Mouse (Mus musculus) bone marrow, adult 2 months (tissue): ENCODE results near the gene Cox8a. TPM values are rescaled to one million over a fixed set of nuclear protein-coding genes. Genes with fewer than 3 reads are reported as not detected.
A peak's percentile ranks its signal among the peaks of the same experiment; 100 is the strongest.

Source experiments
- H3K27ac ChIP-seq: fragments of 200-500 bp; 2 replicates; pipeline ENCODE4 v1.5.1; 2012; ENCODE audit warnings: low read depth, mild to moderate bottlenecking, control low read depth, inconsistent platforms, low read length; ENCODE audit not compliant: control insufficient read depth, poor library complexity, insufficient read depth
- H3K4me1 ChIP-seq: fragments of 200-500 bp; 2 replicates; pipeline ENCODE4 v1.6.1; 2011; ENCODE audit warnings: low read length; ENCODE audit not compliant: control insufficient read depth, insufficient read depth
- H3K4me3 ChIP-seq: fragments of 200-500 bp; replicated peaks from 2 replicates; pipeline ENCODE3; 2011; ENCODE audit warnings: mild to moderate bottlenecking, low read depth, low read length, control low read depth; ENCODE audit not compliant: control insufficient read depth
- CTCF ChIP-seq: fragments of 200-500 bp; IDR thresholded peaks from 2 replicates; pipeline ENCODE4 v1.5.1; 2011; ENCODE audit warnings: low read length, control low read depth; ENCODE audit not compliant: control insufficient read depth, insufficient read depth
- POLR2A ChIP-seq: fragments of 200-500 bp; IDR thresholded peaks from 2 replicates; pipeline ENCODE4 v1.6.1; 2011; ENCODE audit warnings: low read depth, mild to moderate bottlenecking, control low read depth, low read length, borderline replicate concordance; ENCODE audit not compliant: control insufficient read depth
- WGBS: fragments of 180-500 bp; shearing (Covaris S2); methylation state at CpG from one replicate; pipeline ENCODE4 v1.1.7; 2018; 5-methylcytosine and 5-hydroxymethylcytosine counted together
- polyA plus RNA-seq: library from polyadenylated mRNA; stranded (reverse); fragments of >200 nt; gene quantifications from 2 replicates; pipeline ENCODE4 v1.2.4, GENCODE M21; 2011; ENCODE audit warnings: low replicate concordance; ENCODE audit not compliant: missing spikeins, insufficient read depth, insufficient read length

Gene Cox8a
- polyA plus RNA-seq, 1 experiment, result 431 TPM

GRCm38 (mm10) chr19:7226511-7226914, 9.1 kb upstream of the Cox8a start:
- Histone ChIP-seq H3K27ac (peak overlapping the region; percentile 85), H3K4me3 (peak overlapping the region; percentile 8), H3K4me1 (peaks cover 6% of the 10 kb centered on the region)
- 25% methylated on average over 6 of the region's 6 CpGs for WGBS
- TF ChIP-seq POLR2A (no peak), CTCF (no peak)

GRCm38 (mm10) chr19:7225096-7225690, 7.8 kb upstream of the Cox8a start:
- 74% methylated on average over 9 of the region's 9 CpGs for WGBS
- TF ChIP-seq CTCF, result no peak
- TF ChIP-seq POLR2A, result no peak
- H3K4me3 ChIP-seq, result no peak overlapping the region

DNA sequence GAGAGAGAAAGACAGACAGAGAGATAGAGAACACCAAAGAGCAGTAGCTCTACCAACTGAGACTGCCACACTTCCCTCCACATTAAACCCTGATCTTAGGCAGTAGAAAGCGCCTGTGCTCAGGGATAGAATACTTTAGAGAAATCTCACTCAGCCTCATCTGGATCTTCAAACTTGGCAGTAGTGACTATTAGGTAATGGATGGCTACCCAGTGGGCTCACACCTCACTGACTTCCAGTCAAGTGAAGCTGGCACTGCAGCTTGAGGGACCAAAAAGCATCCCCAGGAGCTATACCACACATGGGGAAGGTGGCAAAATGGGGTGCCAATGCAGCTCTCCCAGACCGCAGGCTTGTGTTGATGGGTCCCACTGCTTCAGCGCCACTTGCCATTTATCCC, 6.8 kb upstream of the Cox8a start:
- H3K4me1 ChIP-seq, result peaks cover 6% of the 10 kb centered on the region
- 89% methylated on average over 3 of the region's 3 CpGs for WGBS
- TF ChIP-seq CTCF, result no peak
- TF ChIP-seq POLR2A, result no peak
- no peak overlapping the region for H3K4me3 ChIP-seq
- H3K27ac ChIP-seq, result no peak overlapping the region

More at GRCm38 (mm10) chr19:7225096-7225690, 7.8 kb upstream of the Cox8a start:
- H3K4me1 ChIP-seq, result peaks cover 6% of the 10 kb centered on the region
- H3K27ac ChIP-seq, result no peak overlapping the region

DNA sequence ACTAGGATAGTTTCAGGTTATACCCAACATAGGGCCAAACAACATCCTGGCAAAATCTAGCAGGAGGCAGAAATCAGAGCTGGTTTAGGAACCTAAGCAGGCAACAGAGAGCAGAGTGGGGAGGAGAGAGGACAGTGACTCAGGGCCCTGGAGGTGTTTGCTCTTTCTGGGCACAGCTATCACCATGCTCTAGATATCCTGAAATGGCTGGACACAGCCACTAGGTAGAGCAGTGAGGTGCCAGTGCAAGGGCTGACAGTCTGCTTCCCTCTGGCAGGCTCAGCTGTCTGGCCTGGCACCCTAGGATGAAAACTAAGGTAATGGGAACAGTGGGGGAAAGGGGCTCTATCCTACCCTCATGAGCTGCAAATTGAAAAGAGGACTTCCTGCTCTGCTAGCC, 6.1 kb upstream of the Cox8a start:
- Histone ChIP-seq H3K4me3 (no peak overlapping the region), H3K27ac (no peak overlapping the region), H3K4me1 (peaks cover 6% of the 10 kb centered on the region)
- no peak for TF ChIP-seq CTCF
- TF ChIP-seq POLR2A, result no peak

DNA sequence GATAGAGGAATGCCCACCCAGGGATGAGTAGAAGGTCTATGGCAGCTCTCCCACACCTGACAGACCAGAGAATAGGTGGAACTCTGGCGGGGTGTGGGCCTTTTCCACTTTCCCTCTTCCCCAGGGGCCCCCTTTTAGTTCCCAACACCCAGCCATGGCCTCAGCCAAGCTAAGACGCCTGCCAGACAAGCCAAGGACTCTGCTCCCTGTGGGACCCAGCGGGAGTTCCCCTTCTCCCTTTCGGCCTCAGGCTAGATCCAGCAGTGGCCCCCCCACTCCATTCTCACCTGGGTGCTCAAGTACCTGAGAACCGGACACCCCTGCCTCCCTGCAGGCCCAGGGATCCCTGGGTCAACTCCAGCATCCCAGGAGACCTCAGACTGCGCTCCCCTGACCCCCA, 4.8 kb upstream of the Cox8a start:
- Histone ChIP-seq H3K4me1 (peaks cover 7% of the 10 kb centered on the region), H3K4me3 (no peak overlapping the region), H3K27ac (no peak overlapping the region)
- TF ChIP-seq POLR2A (no peak), CTCF (no peak)
- 80% methylated on average over 6 of the region's 6 CpGs for WGBS

GRCm38 (mm10) chr19:7218753-7219152, 1.3 kb upstream of the Cox8a start:
- H3K4me3 ChIP-seq, result no peak overlapping the region
- no peak for TF ChIP-seq CTCF
- no peak for TF ChIP-seq POLR2A
- peaks cover 2% of the 10 kb centered on the region; the same call in 1 of the 2 replicates for H3K4me1 ChIP-seq
- no peak overlapping the region for H3K27ac ChIP-seq
- WGBS, result 91% methylated on average over 5 of the region's 5 CpGs

GRCm38 (mm10) chr19:7217926-7218267, 481 bp upstream of the Cox8a start:
- Histone ChIP-seq H3K4me3 (peak overlapping the region; percentile 76), H3K27ac (0 out of 2 replicates have a peak overlapping the region, but pooled peaks have one; percentile 36), H3K4me1 (peaks cover 2% of the 10 kb centered on the region; the same call in 1 of the 2 replicates)
- TF ChIP-seq POLR2A (no peak), CTCF (no peak)
- 0% methylated on average over 6 of the region's 6 CpGs for WGBS

DNA sequence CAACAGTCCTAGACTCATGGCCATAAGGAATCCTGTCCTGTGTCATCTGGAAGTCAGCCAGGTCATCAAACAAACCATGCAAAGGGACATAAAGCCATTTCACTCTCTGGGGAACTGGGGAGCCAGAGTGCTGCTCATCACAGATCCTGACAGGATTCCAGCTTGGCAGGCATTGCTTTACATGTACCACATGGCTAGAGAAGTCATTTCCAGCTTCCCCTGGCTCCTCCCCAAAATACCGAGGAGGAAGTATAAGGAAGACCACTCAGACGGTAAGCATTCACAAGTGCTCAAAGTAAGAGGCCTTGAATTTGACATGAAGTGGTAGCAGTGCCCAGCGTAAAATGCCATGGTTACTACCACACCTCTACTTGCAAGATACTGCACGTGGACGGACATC, 2.9 kb downstream of the Cox8a start:
- Histone ChIP-seq H3K27ac (no peak overlapping the region), H3K4me1 (peaks cover 2% of the 10 kb centered on the region; the same call in 1 of the 2 replicates), H3K4me3 (no peak overlapping the region)
- WGBS, result 69% methylated on average over 5 of the region's 5 CpGs
- TF ChIP-seq POLR2A (no peak), CTCF (no peak)

- WGBS, result 93% methylated on average over 3 of the region's 3 CpGs
- Histone ChIP-seq H3K4me1 (peaks cover 2% of the 10 kb centered on the region; the same call in 1 of the 2 replicates), H3K4me3 (no peak overlapping the region), H3K27ac (no peak overlapping the region)
- TF ChIP-seq POLR2A, result no peak
- TF ChIP-seq CTCF, result no peak
Measured at GRCm38 (mm10) chr19:7213010-7213409, 4.4 kb downstream of the Cox8a start.
